Mouse (Mus musculus) adipocyte (in vitro differentiated cells): ENCODE measurements around the gene Vps37c.

ENCODE experiments used
- DNase-seq: peaks from one replicate; pipeline ENCODE4 v3.0.0-alpha.2; 2016; ENCODE audit warnings: low spot score

Gene Vps37c

GRCm38 (mm10) chr19:10689470-10690166 lies 1.1 kb downstream of the Vps37c start:
- peak; percentile 92 for DNase-seq

- peak; percentile 74 for DNase-seq
These were observed 1.8 kb downstream of the Vps37c start for GRCm38 (mm10) chr19:10690336-10690735.

- DNase-seq, result no peak
These were observed 2.6 kb downstream of the Vps37c start for GRCm38 (mm10) chr19:10691121-10691520.

GRCm38 (mm10) chr19:10691660-10692059 lies 3.1 kb downstream of the Vps37c start:
- no peak for DNase-seq

GRCm38 (mm10) chr19:10692361-10692760 lies 3.8 kb downstream of the Vps37c start:
- DNase-seq, result peak; percentile 65

- no peak for DNase-seq
These were observed 5.6 kb downstream of the Vps37c start for GRCm38 (mm10) chr19:10693926-10694682.

GRCm38 (mm10) chr19:10695801-10696200 lies 7.3 kb downstream of the Vps37c start:
- DNase-seq, result no peak

GRCm38 (mm10) chr19:10698131-10698991 lies 9.8 kb downstream of the Vps37c start:
- no peak for DNase-seq

- no peak for DNase-seq
These were observed 11.3 kb downstream of the Vps37c start for GRCm38 (mm10) chr19:10699851-10700250.

GRCm38 (mm10) chr19:10701013-10701726 lies 12.6 kb downstream of the Vps37c start:
- DNase-seq, result peak; percentile 87

- DNase-seq, result no peak
These were observed 13.6 kb downstream of the Vps37c start for GRCm38 (mm10) chr19:10702125-10702524.

- peak; percentile 52 for DNase-seq
These were observed 14.9 kb downstream of the Vps37c start for GRCm38 (mm10) chr19:10703470-10703869.

- no peak for DNase-seq
These were observed 18.7 kb downstream of the Vps37c start for GRCm38 (mm10) chr19:10707087-10707875.

- no peak for DNase-seq
These were observed 19.3 kb downstream of the Vps37c start for GRCm38 (mm10) chr19:10707881-10708280.

- no peak for DNase-seq
These were observed 20.4 kb downstream of the Vps37c start for GRCm38 (mm10) chr19:10708900-10709299.

GRCm38 (mm10) chr19:10709360-10710087 lies 21.0 kb downstream of the Vps37c start:
- DNase-seq, result peak; percentile 98

GRCm38 (mm10) chr19:10710088-10710511 lies 21.6 kb downstream of the Vps37c start:
- DNase-seq, result peak; percentile 80

- no peak for DNase-seq
These were observed 22.2 kb downstream of the Vps37c start for GRCm38 (mm10) chr19:10710751-10711150.

GRCm38 (mm10) chr19:10712194-10712593 lies 23.7 kb downstream of the Vps37c start:
- DNase-seq, result no peak

- DNase-seq, result no peak
These were observed 24.1 kb downstream of the Vps37c start for GRCm38 (mm10) chr19:10712646-10713045.
